Mouse (Mus musculus) CH12.LX (cell line): ENCODE results near the gene C130074G19Rik. TPM values are rescaled to one million over a fixed set of nuclear protein-coding genes. Genes with fewer than 3 reads are reported as not detected.

Experiments used
- DNase-seq: peaks from one replicate; pipeline ENCODE4 v3.0.0-alpha.2; 2013; ENCODE audit errors: extremely low read depth
- H3K27ac ChIP-seq: 2 replicates; pipeline ENCODE4 v1.5.1; 2012; ENCODE audit warnings: low read depth, mild to moderate bottlenecking, control low read depth, moderate library complexity; ENCODE audit not compliant: insufficient read depth
- H3K27me3 ChIP-seq: replicated peaks from 2 replicates; pipeline ENCODE3; 2012; ENCODE audit warnings: inconsistent platforms
- H3K36me3 ChIP-seq, 2 experiments: replicated peaks in 1 of 2; 2 replicates each; pipeline versions ENCODE3 to v1.6.1; 2012; ENCODE audit warnings: inconsistent platforms in 1 of 2, low read length in 1 of 2, mild to moderate bottlenecking in 1 of 2, mixed read lengths in 1 of 2, moderate library complexity in 1 of 2; ENCODE audit not compliant: control insufficient read depth in 1 of 2, insufficient read depth in 1 of 2
- H3K4me1 ChIP-seq, 2 experiments: 2 replicates each; pipeline ENCODE4 v1.6.1; 2012; ENCODE audit warnings: inconsistent platforms in 1 of 2, moderate library complexity in 1 of 2; ENCODE audit not compliant: insufficient read depth in 2 of 2, control insufficient read depth in 1 of 2
- H3K4me2 ChIP-seq: 2 replicates; pipeline ENCODE4 v1.6.1; 2012; ENCODE audit warnings: low read depth, mild to moderate bottlenecking, control low read depth; ENCODE audit not compliant: poor library complexity, insufficient read depth, severe bottlenecking
- H3K4me3 ChIP-seq, 3 experiments: fragments of 150-350 bp in 1 of 3; sonication (generic) in 1 of 3; replicated peaks in 1 of 3; 2 replicates each; pipeline versions ENCODE3 to v1.5.1; 2011 to 2012; ENCODE audit warnings: low read depth in 2 of 3, low read length in 2 of 3, mild to moderate bottlenecking in 2 of 3, moderate library complexity in 2 of 3, control low read depth in 1 of 3, improper control_type of control experiment in 1 of 3, inconsistent platforms in 1 of 3, mixed read lengths in 1 of 3; ENCODE audit not compliant: poor library complexity in 1 of 3
- H3K79me2 ChIP-seq: replicated peaks from 2 replicates; pipeline ENCODE4 v1.6.1; 2012; ENCODE audit warnings: mild to moderate bottlenecking, moderate library complexity; ENCODE audit not compliant: control insufficient read depth, poor library complexity, insufficient read depth, severe bottlenecking; ENCODE audit errors: extremely low read depth
- H3K9ac ChIP-seq: 2 replicates; pipeline ENCODE4 v1.6.1; 2012; ENCODE audit warnings: low read depth, mild to moderate bottlenecking, control low read depth, moderate library complexity; ENCODE audit not compliant: insufficient read depth
- H3K9me3 ChIP-seq: replicated peaks from 2 replicates; pipeline ENCODE3; 2012; ENCODE audit warnings: low read length, inconsistent platforms, mixed read lengths
- BHLHE40 ChIP-seq: IDR thresholded peaks from 2 replicates; pipeline ENCODE4 v1.6.1; 2011; ENCODE audit warnings: mild to moderate bottlenecking, low read depth, low read length, improper control_type of control experiment
- CHD1 ChIP-seq: IDR thresholded peaks from 2 replicates; pipeline ENCODE4 v1.6.1; 2012; ENCODE audit warnings: low read depth, low read length, improper control_type of control experiment, inconsistent platforms
- CHD2 ChIP-seq: IDR thresholded peaks from 2 replicates; pipeline ENCODE4 v1.6.1; 2011; ENCODE audit warnings: low read length, improper control_type of control experiment
- CTCF ChIP-seq, 2 experiments: IDR thresholded peaks in 1 of 2; conservative IDR thresholded peaks in 1 of 2; 2 replicates each; pipeline ENCODE4 v1.5.1; 2011 to 2012; ENCODE audit warnings: low read depth in 2 of 2, low read length in 2 of 2, improper control_type of control experiment in 1 of 2, inconsistent platforms in 1 of 2, mild to moderate bottlenecking in 1 of 2, moderate library complexity in 1 of 2
- E2F4 ChIP-seq: IDR thresholded peaks from 2 replicates; pipeline ENCODE4 v1.6.1; 2011; ENCODE audit warnings: low read depth, low read length, improper control_type of control experiment; ENCODE audit not compliant: insufficient replicate concordance
- EP300 ChIP-seq: IDR thresholded peaks from 2 replicates; pipeline ENCODE4 v1.6.1; 2011; ENCODE audit warnings: low read length, improper control_type of control experiment
- GABPA ChIP-seq: IDR thresholded peaks from 2 replicates; pipeline ENCODE4 v1.6.1; 2012; ENCODE audit warnings: low read depth, low read length, improper control_type of control experiment, inconsistent platforms; ENCODE audit not compliant: insufficient replicate concordance
- HCFC1 ChIP-seq: IDR thresholded peaks from 2 replicates; pipeline ENCODE4 v1.6.1; 2012; ENCODE audit warnings: low read depth, mild to moderate bottlenecking, inconsistent platforms, low read length, improper control_type of control experiment
- IRF4 ChIP-seq: IDR thresholded peaks from 2 replicates; pipeline ENCODE4 v1.6.1; 2014; ENCODE audit warnings: low read depth, mild to moderate bottlenecking, inconsistent platforms, low read length, improper control_type of control experiment
- MAFK ChIP-seq: IDR thresholded peaks from 2 replicates; pipeline ENCODE4 v1.6.1; 2011; ENCODE audit warnings: low read length, improper control_type of control experiment; ENCODE audit not compliant: insufficient replicate concordance
- MAX ChIP-seq: IDR thresholded peaks from 2 replicates; pipeline ENCODE4 v1.6.1; 2011; ENCODE audit warnings: low read length, improper control_type of control experiment
- MXI1 ChIP-seq: IDR thresholded peaks from 2 replicates; pipeline ENCODE4 v1.6.1; 2011; ENCODE audit warnings: mild to moderate bottlenecking, low read depth, low read length, improper control_type of control experiment
- MYC ChIP-seq: IDR thresholded peaks from 2 replicates; pipeline ENCODE4 v1.6.1; 2011; ENCODE audit warnings: low read depth, mild to moderate bottlenecking, improper control_type of control experiment, low read length
- NELFE ChIP-seq: IDR thresholded peaks from 2 replicates; pipeline ENCODE4 v1.6.1; 2011; ENCODE audit warnings: low read depth, low read length, improper control_type of control experiment
- NRF1 ChIP-seq: IDR thresholded peaks from 2 replicates; pipeline ENCODE4 v1.6.1; 2014; ENCODE audit warnings: low read depth, mild to moderate bottlenecking, inconsistent platforms, low read length, improper control_type of control experiment, moderate library complexity
- RAD21 ChIP-seq: IDR thresholded peaks from 2 replicates; pipeline ENCODE4 v1.6.1; 2011; ENCODE audit warnings: low read depth, mild to moderate bottlenecking, low read length, improper control_type of control experiment, moderate library complexity
- SIN3A ChIP-seq: IDR thresholded peaks from 2 replicates; pipeline ENCODE4 v1.6.1; 2012; ENCODE audit warnings: low read length, improper control_type of control experiment, inconsistent platforms
- SMC3 ChIP-seq: IDR thresholded peaks from 2 replicates; pipeline ENCODE4 v1.6.1; 2011; ENCODE audit warnings: low read depth, low read length, improper control_type of control experiment
- TCF12 ChIP-seq: IDR thresholded peaks from 2 replicates; pipeline ENCODE4 v1.6.1; 2014; ENCODE audit warnings: low read depth, mild to moderate bottlenecking, inconsistent platforms, low read length, improper control_type of control experiment
- USF1 ChIP-seq: IDR thresholded peaks from 2 replicates; pipeline ENCODE4 v1.6.1; 2014; ENCODE audit warnings: low read depth, mild to moderate bottlenecking, inconsistent platforms, low read length, improper control_type of control experiment
- USF2 ChIP-seq: conservative IDR thresholded peaks from 2 replicates; pipeline ENCODE4 v1.6.1; 2011; ENCODE audit warnings: low read depth, low read length, improper control_type of control experiment
- ZKSCAN1 ChIP-seq: IDR thresholded peaks from 2 replicates; pipeline ENCODE4 v1.6.1; 2012; ENCODE audit warnings: low read depth, inconsistent platforms, low read length, improper control_type of control experiment, borderline replicate concordance
- ZNF384 ChIP-seq: IDR thresholded peaks from 2 replicates; pipeline ENCODE4 v1.6.1; 2012; ENCODE audit warnings: low read depth, low read length, improper control_type of control experiment, inconsistent platforms
- dilution Hi-C: fragments of 300-500 bp; cut with MboI; formaldehyde crosslinking; loops from 2 replicates; pipeline ENCODE4 v1.14.3; 2020; ENCODE audit warnings: low sequenced_read_pairs; ENCODE audit not compliant: extremely low pct_unique_long_range_greater_than_20kb, extremely low pct_ligation_motif_present
- in situ Hi-C: fragments of 300-500 bp; cut with MboI; formaldehyde crosslinking; loops from 3 replicates; pipeline ENCODE4 v1.14.3; 2019; ENCODE audit warnings: low sequenced_read_pairs, low pct_ligation_motif_present, low pct_unique_long_range_greater_than_20kb, mixed read lengths
- polyA plus RNA-seq: library from polyadenylated mRNA; unstranded; fragments of >175 nt; gene quantifications from 2 replicates; pipeline ENCODE4 v1.2.1, GENCODE M21; 2012; ENCODE audit warnings: low read depth; ENCODE audit not compliant: insufficient read length
- total RNA-seq, 2 experiments: library from RNA; depleted of rRNA; stranded (reverse); fragments of 300-350 nt in 1 of 2; fragments of >200 nt in 1 of 2; gene quantifications; 2 replicates each; pipeline ENCODE4 v1.2.3; 2012 to 2014

The C130074G19Rik gene
- total and polyA plus RNA-seq, 3 experiments: not detected

DNA sequence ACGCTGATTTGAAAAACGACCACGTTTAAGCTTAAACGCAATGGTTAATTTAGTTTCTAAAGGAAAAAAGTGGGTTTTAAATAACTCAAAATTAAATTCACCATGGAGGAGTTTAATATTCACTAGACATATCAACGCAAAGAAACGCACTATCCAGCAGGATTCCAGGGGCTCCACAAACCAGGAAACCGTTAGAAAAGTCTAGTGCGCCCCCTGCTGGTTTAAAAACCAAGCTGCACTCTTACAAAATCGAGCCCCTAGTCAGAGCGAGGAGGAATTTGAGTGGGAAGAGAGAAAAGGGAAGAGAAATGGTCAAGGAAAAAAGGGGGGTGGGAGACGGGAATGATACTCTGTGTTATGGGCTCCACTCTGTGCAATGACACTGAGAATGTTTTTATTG lies 57.9 kb downstream of the C130074G19Rik start:
- Histone ChIP-seq H3K27ac (no peak overlapping the region), H3K36me3 (peaks cover 12 to 55% of the 10 kb centered on the region in 2 experiments), H3K9ac (no peak overlapping the region), H3K79me2 (no peaks in the 10 kb centered on the region), H3K9me3 (no peaks in the 10 kb centered on the region), H3K27me3 (no peaks in the 10 kb centered on the region), H3K4me1 (peaks cover 6 to 15% of the 10 kb centered on the region in 2 experiments)
- in situ Hi-C loops (loop anchor here (25.0 kb wide), 1 partner anchor 362 kb away; no protein-coding TSS in a partner anchor), dilution Hi-C loops (no loop called here)
- DNase-seq: peak; percentile 51
- TF ChIP-seq GABPA (no peak), CTCF (conservative IDR thresholded peaks at IDR 0.05 in 1 of 2, IDR thresholded peaks at IDR 0.05 in 1 of 2; ENCODE audit: low read depth in 2 of 2, low read length in 2 of 2) (peak; percentile 9 to 73; a peak in 3 of 4 replicates)
- TF ChIP-seq, all 38 proteins: peak for 1
- Histone ChIP-seq H3K4me2 (peak overlapping the region; percentile 97), H3K4me3 (no peak overlapping the region)

DNA sequence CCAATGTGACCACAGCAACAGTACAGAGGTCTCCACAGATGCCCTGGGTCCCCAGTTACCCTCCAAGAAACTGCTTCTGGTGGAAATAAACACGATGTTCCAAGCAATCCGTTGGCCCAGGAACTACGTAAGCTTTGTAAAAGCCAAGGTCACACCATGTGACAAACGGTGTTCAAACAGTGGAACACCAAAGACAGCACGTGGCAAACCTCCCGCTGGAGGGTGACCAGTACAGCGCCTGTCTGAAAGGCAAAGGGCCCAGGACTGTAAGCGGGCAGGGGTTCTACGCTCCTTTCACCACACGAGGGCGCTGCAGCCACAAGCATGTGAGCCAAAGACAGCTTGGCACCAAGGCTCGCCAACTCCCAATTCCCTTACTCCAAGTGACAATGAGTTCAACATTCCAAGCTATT lies 58.6 kb downstream of the C130074G19Rik start:
- in situ Hi-C loops: no loop called here
- no peaks in the 10 kb centered on the region for H3K79me2 ChIP-seq

DNA sequence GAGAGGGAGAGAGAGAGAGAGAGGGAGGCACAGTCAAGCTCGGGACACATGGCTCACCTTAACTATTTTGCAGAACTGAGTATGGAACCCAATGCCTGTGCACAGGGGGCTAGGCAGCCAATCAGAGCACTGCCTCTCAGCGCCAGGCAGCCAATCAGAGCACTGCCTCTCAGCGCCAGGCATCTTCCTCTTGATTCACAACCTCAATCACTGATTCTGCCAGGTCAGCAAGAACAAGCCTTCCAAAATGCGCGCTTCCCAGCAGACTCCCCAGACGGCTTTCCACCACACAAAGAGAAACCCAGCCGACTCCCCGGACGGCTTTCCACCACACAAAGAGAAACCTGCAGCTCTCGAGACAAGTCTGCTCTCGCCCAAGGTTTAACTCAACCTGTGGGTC lies 60.3 kb downstream of the C130074G19Rik start:
- DNase-seq: no peak
- peaks cover 21 to 61% of the 10 kb centered on the region in 2 experiments for H3K36me3 ChIP-seq
- peaks cover 6 to 15% of the 10 kb centered on the region in 2 experiments for H3K4me1 ChIP-seq
- no peaks in the 10 kb centered on the region for H3K27me3 ChIP-seq
- dilution Hi-C loops: no loop called here
- H3K27ac ChIP-seq: no peak overlapping the region
- TF ChIP-seq MAFK: peak; percentile 78
- TF ChIP-seq SIN3A: no peak
- TF ChIP-seq MYC: no peak
- H3K4me3 ChIP-seq: no peak overlapping the region
- in situ Hi-C loops: no loop called here
- H3K4me2 ChIP-seq: no peak overlapping the region
- no peaks in the 10 kb centered on the region for H3K9me3 ChIP-seq
- no peaks in the 10 kb centered on the region for H3K79me2 ChIP-seq
- H3K9ac ChIP-seq: no peak overlapping the region

More for the DNA sequence above, 58.6 kb downstream of the C130074G19Rik start:
- Histone ChIP-seq H3K27me3 (no peaks in the 10 kb centered on the region), H3K4me2 (peak overlapping the region; percentile 97), H3K4me3 (peak overlapping the region in 1 of 3 experiments; percentile 34), H3K9ac (no peak overlapping the region), H3K27ac (no peak overlapping the region), H3K4me1 (peaks cover 6 to 15% of the 10 kb centered on the region in 2 experiments), H3K36me3 (peaks cover 10 to 54% of the 10 kb centered on the region in 2 experiments), H3K9me3 (no peaks in the 10 kb centered on the region)
- peak; percentile 92 for DNase-seq
- TF ChIP-seq SMC3: peak; percentile 76
- peak; percentile 76 to 94 for TF ChIP-seq CTCF (conservative IDR thresholded peaks at IDR 0.05 in 1 of 2, IDR thresholded peaks at IDR 0.05 in 1 of 2; ENCODE audit: low read depth in 2 of 2, low read length in 2 of 2)
- TF ChIP-seq USF2: peak; percentile 41
- TF ChIP-seq CHD1: no peak
- no peak for TF ChIP-seq EP300
- peak; percentile 27; the same call in 1 of the 2 replicates for TF ChIP-seq HCFC1
- TF ChIP-seq RAD21: peak; percentile 86
- TF ChIP-seq ZKSCAN1: no peak
- peak; percentile 93 for TF ChIP-seq BHLHE40
- peak; percentile 60 for TF ChIP-seq USF1
- TF ChIP-seq NELFE: peak; percentile 63; the same call in 1 of the 2 replicates
- TF ChIP-seq TCF12: 0 out of 2 replicates have a peak, but pooled peaks have one; percentile 20
- peak; percentile 44; the same call in 1 of the 2 replicates for TF ChIP-seq IRF4
- TF ChIP-seq E2F4: 0 out of 2 replicates have a peak, but pooled peaks have one; percentile 17
- peak; percentile 98 for TF ChIP-seq MYC
- no peak for TF ChIP-seq CHD2
- peak; percentile 99 for TF ChIP-seq MAX
- TF ChIP-seq MXI1: peak; percentile 94
- TF ChIP-seq NRF1: peak; percentile 24; the same call in 1 of the 2 replicates
- no peak for TF ChIP-seq ZNF384
- TF ChIP-seq SIN3A: peak; percentile 89
- dilution Hi-C loops: no loop called here
